Mouse (Mus musculus) neural tube, embryonic 13.5 days (tissue): ENCODE measurements around the gene Vamp1. TPM values are rescaled to one million over a fixed set of nuclear protein-coding genes. Genes with fewer than 3 reads are reported as not detected.

Experiments
- ATAC-seq: fragments of 200-750 bp; cut with Nextera tagmentation; 2 replicates; pipeline ENCODE4 v1.8.0; 2017; ENCODE audit warnings: low read depth, mild to moderate bottlenecking, moderate TSS enrichment, moderate library complexity
- H3K27ac ChIP-seq: fragments of 300-500 bp; sonication (generic); replicated peaks from 2 replicates; pipeline ENCODE4 v1.5.1; 2015; ENCODE audit warnings: moderate library complexity, mild to moderate bottlenecking, inconsistent platforms
- H3K27me3 ChIP-seq: fragments of 300-500 bp; sonication (generic); 2 replicates; pipeline ENCODE4 v1.6.1; 2015; ENCODE audit warnings: mild to moderate bottlenecking, inconsistent platforms
- H3K36me3 ChIP-seq: fragments of 300-500 bp; sonication (generic); 2 replicates; pipeline ENCODE4 v1.6.1; 2015; ENCODE audit warnings: mild to moderate bottlenecking, inconsistent platforms
- H3K4me1 ChIP-seq: fragments of 300-500 bp; sonication (generic); replicated peaks from 2 replicates; pipeline ENCODE4 v1.6.1; 2015; ENCODE audit warnings: inconsistent platforms
- H3K4me2 ChIP-seq: fragments of 300-500 bp; sonication (generic); 2 replicates; pipeline ENCODE4 v1.6.1; 2015; ENCODE audit warnings: inconsistent platforms, mild to moderate bottlenecking, moderate library complexity
- H3K4me3 ChIP-seq: fragments of 300-500 bp; sonication (generic); 2 replicates; pipeline ENCODE4 v1.5.1; 2015; ENCODE audit warnings: mild to moderate bottlenecking, inconsistent platforms
- H3K9ac ChIP-seq: fragments of 300-500 bp; sonication (generic); 2 replicates; pipeline ENCODE4 v1.6.1; 2015; ENCODE audit warnings: moderate library complexity, mild to moderate bottlenecking, inconsistent platforms
- H3K9me3 ChIP-seq: fragments of 300-500 bp; sonication (generic); 2 replicates; pipeline ENCODE4 v1.6.1; 2016; ENCODE audit warnings: inconsistent platforms
- WGBS: fragments of 180-500 bp; shearing (Covaris S2); methylation state at CpG from one replicate; pipeline ENCODE4 v1.1.7; 2015; 5-methylcytosine and 5-hydroxymethylcytosine counted together
- polyA plus RNA-seq: library from polyadenylated mRNA; unstranded; fragments of >200 nt; fragmentation: Nextera tagmentation; extraction: Ambion mirVana; gene quantifications from 2 replicates; pipeline ENCODE4 v1.2.1, GENCODE M21; 2015

Vamp1 gene
- polyA plus RNA-seq, 1 experiment from 2014 or later = 16.2 TPM

GRCm38 (mm10) chr6:125217899-125218298 lies 2.5 kb downstream of the Vamp1 start:
- H3K36me3 ChIP-seq = 0 out of 2 replicates have a peak, but pooled peaks cover 6% of the 10 kb centered on the region
- no peak overlapping the region for H3K4me2 ChIP-seq
- H3K27ac ChIP-seq = no peak overlapping the region
- H3K27me3 ChIP-seq = peaks cover 12% of the 10 kb centered on the region
- no peak overlapping the region for H3K4me3 ChIP-seq
- H3K9me3 ChIP-seq = no peaks in the 10 kb centered on the region
- no peak for ATAC-seq
- no peak overlapping the region for H3K9ac ChIP-seq
- H3K4me1 ChIP-seq = peaks cover 13% of the 10 kb centered on the region
- 93% methylated on average over 11 of the region's 11 CpGs for WGBS

- Histone ChIP-seq H3K9me3 (no peaks in the 10 kb centered on the region), H3K27me3 (peaks cover 2% of the 10 kb centered on the region), H3K36me3 (peaks cover 6% of the 10 kb centered on the region; the same call in 1 of the 2 replicates), H3K4me3 (no peak overlapping the region), H3K4me2 (no peak overlapping the region), H3K4me1 (peaks cover 13% of the 10 kb centered on the region), H3K9ac (no peak overlapping the region), H3K27ac (no peak overlapping the region)
- no peak for ATAC-seq
- 79% methylated on average over 4 of the region's 4 CpGs for WGBS
Measured at GRCm38 (mm10) chr6:125218963-125219362, 3.6 kb downstream of the Vamp1 start.

- Histone ChIP-seq H3K36me3 (peaks cover 6% of the 10 kb centered on the region; the same call in 1 of the 2 replicates), H3K4me2 (no peak overlapping the region), H3K27ac (no peak overlapping the region), H3K4me3 (no peak overlapping the region), H3K4me1 (peaks cover 8% of the 10 kb centered on the region), H3K27me3 (no peaks in the 10 kb centered on the region), H3K9me3 (no peaks in the 10 kb centered on the region), H3K9ac (no peak overlapping the region)
- ATAC-seq = no peak
- 91% methylated on average over 20 of the region's 20 CpGs for WGBS
Measured at GRCm38 (mm10) chr6:125221115-125221745, 5.9 kb downstream of the Vamp1 start.

- peaks cover 6% of the 10 kb centered on the region; the same call in 1 of the 2 replicates for H3K36me3 ChIP-seq
- 0 out of 2 replicates have a peak overlapping the region, but pooled peaks have one; percentile 6 for H3K9ac ChIP-seq
- no peaks in the 10 kb centered on the region for H3K9me3 ChIP-seq
- WGBS = 73% methylated on average over 2 of the region's 2 CpGs
- H3K4me2 ChIP-seq = no peak overlapping the region
- H3K27ac ChIP-seq = no peak overlapping the region
- no peaks in the 10 kb centered on the region for H3K4me1 ChIP-seq
- no peak overlapping the region for H3K4me3 ChIP-seq
- no peak for ATAC-seq
- no peaks in the 10 kb centered on the region for H3K27me3 ChIP-seq
Measured at GRCm38 (mm10) chr6:125222146-125222545, 6.8 kb downstream of the Vamp1 start.

GRCm38 (mm10) chr6:125222577-125222976 lies 7.2 kb downstream of the Vamp1 start:
- ATAC-seq = no peak
- Histone ChIP-seq H3K9me3 (no peaks in the 10 kb centered on the region), H3K36me3 (peaks cover 6% of the 10 kb centered on the region; the same call in 1 of the 2 replicates), H3K4me1 (no peaks in the 10 kb centered on the region), H3K4me3 (no peak overlapping the region), H3K27me3 (no peaks in the 10 kb centered on the region), H3K9ac (no peak overlapping the region), H3K27ac (no peak overlapping the region), H3K4me2 (no peak overlapping the region)
- WGBS = 82% methylated on average over 3 of the region's 3 CpGs

- Histone ChIP-seq H3K27ac (no peak overlapping the region), H3K9me3 (no peaks in the 10 kb centered on the region), H3K4me3 (no peak overlapping the region), H3K4me1 (peaks cover 2% of the 10 kb centered on the region), H3K9ac (no peak overlapping the region), H3K36me3 (no peaks in the 10 kb centered on the region; the same call in 1 of the 2 replicates), H3K4me2 (no peak overlapping the region), H3K27me3 (no peaks in the 10 kb centered on the region)
- ATAC-seq = no peak
- WGBS = 84% methylated on average over 5 of the region's 5 CpGs
Measured at GRCm38 (mm10) chr6:125225518-125226115, 10.3 kb downstream of the Vamp1 start.

GRCm38 (mm10) chr6:125230571-125230970 lies 15.2 kb downstream of the Vamp1 start:
- H3K4me3 ChIP-seq = no peak overlapping the region
- H3K9ac ChIP-seq = peak overlapping the region; percentile 47
- no peaks in the 10 kb centered on the region for H3K36me3 ChIP-seq
- H3K9me3 ChIP-seq = no peaks in the 10 kb centered on the region
- 69% methylated on average over 9 of the region's 9 CpGs for WGBS
- ATAC-seq = peak; percentile 18; the same call in 1 of the 2 replicates
- H3K4me2 ChIP-seq = peak overlapping the region; percentile 84
- H3K27me3 ChIP-seq = no peaks in the 10 kb centered on the region
- H3K27ac ChIP-seq = no peak overlapping the region; the same call in 1 of the 2 replicates
- H3K4me1 ChIP-seq = peaks cover 18% of the 10 kb centered on the region

- H3K4me2 ChIP-seq = peak within 1 kb of the TSS; percentile 84
- H3K9me3 ChIP-seq = no peaks in the 10 kb centered on the region
- ATAC-seq = peak; percentile 82
- H3K9ac ChIP-seq = peak within 1 kb of the TSS; percentile 80
- H3K4me3 ChIP-seq = peak within 1 kb of the TSS; percentile 44
- peak within 1 kb of the TSS; percentile 79 for H3K27ac ChIP-seq
- H3K36me3 ChIP-seq = no peaks in the 10 kb centered on the region
- peaks cover 18% of the 10 kb centered on the region for H3K4me1 ChIP-seq
- H3K27me3 ChIP-seq = no peaks in the 10 kb centered on the region
- WGBS = 10% methylated on average over 16 of the region's 16 CpGs
Measured at GRCm38 (mm10) chr6:125231117-125232044, 16.0 kb downstream of the Vamp1 start, which contains the start of gene Tapbpl. TSS of gene Tapbpl (minus strand) at chr6:125231860.

GRCm38 (mm10) chr6:125232045-125232437 lies 16.7 kb downstream of the Vamp1 start:
- H3K9ac ChIP-seq = peak overlapping the region; percentile 80
- no peak for ATAC-seq
- peak overlapping the region; percentile 79; the same call in 1 of the 2 replicates for H3K27ac ChIP-seq
- peak overlapping the region; percentile 84 for H3K4me2 ChIP-seq
- 53% methylated on average over 4 of the region's 4 CpGs for WGBS
- no peaks in the 10 kb centered on the region for H3K36me3 ChIP-seq
- no peaks in the 10 kb centered on the region for H3K9me3 ChIP-seq
- peak overlapping the region; percentile 44 for H3K4me3 ChIP-seq
- H3K4me1 ChIP-seq = peaks cover 18% of the 10 kb centered on the region
- H3K27me3 ChIP-seq = no peaks in the 10 kb centered on the region

GRCm38 (mm10) chr6:125232516-125232915 lies 17.2 kb downstream of the Vamp1 start:
- Histone ChIP-seq H3K36me3 (no peaks in the 10 kb centered on the region), H3K9me3 (no peaks in the 10 kb centered on the region), H3K4me3 (no peak overlapping the region), H3K9ac (no peak overlapping the region), H3K4me2 (0 out of 2 replicates have a peak overlapping the region, but pooled peaks have one; percentile 84), H3K4me1 (peaks cover 18% of the 10 kb centered on the region), H3K27me3 (no peaks in the 10 kb centered on the region), H3K27ac (no peak overlapping the region)
- WGBS = 83% methylated on average over 6 of the region's 6 CpGs
- ATAC-seq = no peak

GRCm38 (mm10) chr6:125233816-125234519 lies 18.6 kb downstream of the Vamp1 start:
- Histone ChIP-seq H3K9ac (no peak overlapping the region), H3K27me3 (no peaks in the 10 kb centered on the region), H3K9me3 (no peaks in the 10 kb centered on the region), H3K36me3 (no peaks in the 10 kb centered on the region), H3K27ac (no peak overlapping the region), H3K4me2 (no peak overlapping the region), H3K4me3 (no peak overlapping the region), H3K4me1 (peaks cover 18% of the 10 kb centered on the region)
- no peak for ATAC-seq
- WGBS = 68% methylated on average over 7 of the region's 7 CpGs
